25 mouse cellular contexts compared by ENCODE assay signal in the genomic region with DNA sequence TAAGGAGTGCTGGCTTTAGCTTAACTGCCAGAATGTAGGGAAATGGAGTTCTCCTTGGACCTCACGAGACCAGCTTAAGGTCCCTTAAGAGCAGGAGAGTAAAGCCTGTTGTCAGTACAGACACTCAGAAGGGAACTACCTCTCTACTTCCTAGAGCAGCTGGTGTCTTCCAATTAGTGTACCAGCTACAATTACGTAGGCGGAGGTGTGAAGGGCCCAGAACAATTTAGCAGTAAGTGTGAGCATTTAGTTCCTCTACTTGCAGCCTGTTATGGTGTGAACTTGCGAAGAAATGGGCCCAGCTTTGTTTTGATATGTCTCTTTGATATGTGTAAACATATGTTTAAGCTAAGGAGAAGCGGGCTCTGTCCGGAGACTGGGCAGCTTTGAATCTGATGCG. TPM values are rescaled to one million over a fixed set of nuclear protein-coding genes. Genes with fewer than 3 reads are reported as not detected.
A peak's percentile ranks its signal among the peaks of the same experiment; 100 is the strongest.
DNase-seq lines count a peak whose midpoint lies in the region; ATAC-seq lines count a peak whose summit lies in the region.
"Had no signal": no experiment of that assay in that cellular context is flagged by ENCODE, and none has a peak within 500 bp of the region (broad histone marks: within the 10 kb centered on the region; RNA-seq: fewer than 3 reads in every experiment).

No protein-coding gene starts in this region.

- no peaks in the 10 kb centered on the region for H3K9me3 ChIP-seq in limb, embryonic 15.5 days
- no peaks in the 10 kb centered on the region for H3K9me3 ChIP-seq in limb, embryonic 10.5 days (replicated peaks)
- H3K9me3 ChIP-seq in forebrain, embryonic 16.5 days (ENCODE audit: control insufficient read depth, low read length), result no peaks in the 10 kb centered on the region
- H3K9me3 ChIP-seq: embryonic facial prominence, embryonic 12.5 days; heart, embryonic 12.5 days; hindbrain, embryonic 12.5 days; neural tube, embryonic 15.5 days had no signal

- no peak overlapping the region for H3K4me2 ChIP-seq in limb, embryonic 15.5 days
- no peak overlapping the region for H3K4me2 ChIP-seq in forebrain, embryonic 16.5 days (ENCODE audit: low read length)
- H3K4me2 ChIP-seq: embryonic facial prominence, embryonic 12.5 days; heart, embryonic 12.5 days; hindbrain, embryonic 12.5 days; liver, embryonic 11.5 days; neural tube, embryonic 15.5 days had no signal

- no peak for DNase-seq in frontal cortex, postnatal 10 days (ENCODE audit: low spot score in 2 of 2)
- no peak for DNase-seq in limb, embryonic 10.5 days (ENCODE audit: low spot score)
- DNase-seq in brain, adult 2 months (ENCODE audit: low read depth, low spot score), result peak; percentile 55
- no peak for DNase-seq in thymus, postnatal 4 days
- no peak for DNase-seq in kidney, postnatal 10 days
- DNase-seq: adrenal gland, adult 2 months; cerebellum, adult 18-20 months; cerebellum, postnatal 25 days; heart, postnatal 10 days; kidney, adult 18-20 months; layer of hippocampus, postnatal 36 days; left cerebral cortex, postnatal 4 days; liver, postnatal 0 days; thymus, postnatal 14 days had no signal

- H3K27me3 ChIP-seq in limb, embryonic 15.5 days, result no peaks in the 10 kb centered on the region
- H3K27me3 ChIP-seq in limb, embryonic 10.5 days (ENCODE audit: low read depth, poor library complexity, severe bottlenecking), result no peaks in the 10 kb centered on the region
- no peaks in the 10 kb centered on the region; the same call in 1 of the 2 replicates for H3K27me3 ChIP-seq in forebrain, embryonic 16.5 days (replicated peaks; ENCODE audit: control insufficient read depth, insufficient read depth, low read length)
- H3K27me3 ChIP-seq: embryonic facial prominence, embryonic 12.5 days; heart, embryonic 12.5 days; hindbrain, embryonic 12.5 days; neural tube, embryonic 15.5 days had no signal

- H3K4me1 ChIP-seq in limb, embryonic 15.5 days, result no peaks in the 10 kb centered on the region
- peaks cover 5% of the 10 kb centered on the region; the same call in 1 of the 2 replicates for H3K4me1 ChIP-seq in limb, embryonic 10.5 days
- no peaks in the 10 kb centered on the region for H3K4me1 ChIP-seq in forebrain, embryonic 16.5 days (replicated peaks; ENCODE audit: control insufficient read depth, insufficient read depth, low read length)
- H3K4me1 ChIP-seq: embryonic facial prominence, embryonic 12.5 days; heart, embryonic 12.5 days; hindbrain, embryonic 12.5 days; neural tube, embryonic 15.5 days had no signal

- H3K36me3 ChIP-seq in limb, embryonic 15.5 days, result no peaks in the 10 kb centered on the region
- no peaks in the 10 kb centered on the region for H3K36me3 ChIP-seq in limb, embryonic 10.5 days
- no peaks in the 10 kb centered on the region for H3K36me3 ChIP-seq in forebrain, embryonic 16.5 days (ENCODE audit: control insufficient read depth, insufficient read depth)
- H3K36me3 ChIP-seq: embryonic facial prominence, embryonic 12.5 days; heart, embryonic 12.5 days; hindbrain, embryonic 12.5 days; neural tube, embryonic 15.5 days had no signal

- H3K27ac ChIP-seq in limb, embryonic 15.5 days, result no peak overlapping the region
- no peak overlapping the region for H3K27ac ChIP-seq in limb, embryonic 10.5 days
- H3K27ac ChIP-seq in forebrain, embryonic 16.5 days (ENCODE audit: low read length), result no peak overlapping the region
- H3K27ac ChIP-seq: embryonic facial prominence, embryonic 12.5 days; hindbrain, embryonic 12.5 days; macrophage; neural tube, embryonic 15.5 days had no signal

- no peak overlapping the region for H3K4me3 ChIP-seq in limb, embryonic 15.5 days
- H3K4me3 ChIP-seq in limb, embryonic 10.5 days, result no peak overlapping the region
- H3K4me3 ChIP-seq in forebrain, embryonic 16.5 days (replicated peaks; ENCODE audit: low read length), result no peak overlapping the region
- H3K4me3 ChIP-seq: embryonic facial prominence, embryonic 12.5 days; heart, embryonic 12.5 days; hindbrain, embryonic 12.5 days; neural tube, embryonic 15.5 days had no signal

- WGBS in limb, embryonic 15.5 days, result 60% methylated on average over 7 of the region's 7 CpGs
- WGBS in limb, embryonic 10.5 days, result 44% methylated on average over 7 of the region's 7 CpGs
- WGBS in forebrain, embryonic 16.5 days, result 48% methylated on average over 7 of the region's 7 CpGs

- H3K9ac ChIP-seq in limb, embryonic 15.5 days, result no peak overlapping the region
- H3K9ac ChIP-seq in forebrain, embryonic 16.5 days (replicated peaks; ENCODE audit: low read depth, low read length), result no peak overlapping the region
- H3K9ac ChIP-seq: embryonic facial prominence, embryonic 12.5 days; heart, embryonic 12.5 days; hindbrain, embryonic 12.5 days; liver, postnatal 0 days; neural tube, embryonic 15.5 days had no signal

- peak; percentile 47 for ATAC-seq in frontal cortex, adult (ENCODE audit: low TSS enrichment)
- ATAC-seq in limb, embryonic 15.5 days (ENCODE audit: insufficient number of reproducible peaks, low FRiP score, low TSS enrichment, low read depth), result 0 out of 2 replicates have a peak, but pooled peaks have one; percentile 19
- ATAC-seq in forebrain, embryonic 16.5 days, result peak; percentile 82
- ATAC-seq: lung, postnatal 0 days; midbrain, embryonic 16.5 days had no signal

RNA-seq across cellular contexts. Expression of a gene that starts 10.0 kb away (rescaled TPM):
- 0.89 and 1.00 TPM in 2 replicates for polyA plus RNA-seq in limb, embryonic 15.5 days (2015; fragmentation: Nextera tagmentation; extraction: Ambion mirVana)
- polyA plus RNA-seq in limb, embryonic 10.5 days (2016; fragmentation: Nextera tagmentation; extraction: Ambion mirVana), result 0.23 and 0.46 TPM in 2 replicates
- 3.2 and 4.9 TPM in 2 replicates for polyA plus RNA-seq in forebrain, embryonic 16.5 days (2015; fragmentation: Nextera tagmentation; extraction: Ambion mirVana)

Comparison
In these comparisons a context has a peak if more than half of its experiments do, and no peak if none do; other contexts are left out.
1. ATAC-seq: peak in every context shown above with its lines; median percentile 82 in forebrain, embryonic 16.5 days; 47 in frontal cortex, adult; 19 in limb, embryonic 15.5 days.